Mouse (Mus musculus): ENCODE results near the gene Lrrc61. TPM values are rescaled to one million over a fixed set of nuclear protein-coding genes. Genes with fewer than 3 reads are reported as not detected.

The Lrrc61 gene
- polyA plus RNA-seq, 1 experiment: not detected

DNA sequence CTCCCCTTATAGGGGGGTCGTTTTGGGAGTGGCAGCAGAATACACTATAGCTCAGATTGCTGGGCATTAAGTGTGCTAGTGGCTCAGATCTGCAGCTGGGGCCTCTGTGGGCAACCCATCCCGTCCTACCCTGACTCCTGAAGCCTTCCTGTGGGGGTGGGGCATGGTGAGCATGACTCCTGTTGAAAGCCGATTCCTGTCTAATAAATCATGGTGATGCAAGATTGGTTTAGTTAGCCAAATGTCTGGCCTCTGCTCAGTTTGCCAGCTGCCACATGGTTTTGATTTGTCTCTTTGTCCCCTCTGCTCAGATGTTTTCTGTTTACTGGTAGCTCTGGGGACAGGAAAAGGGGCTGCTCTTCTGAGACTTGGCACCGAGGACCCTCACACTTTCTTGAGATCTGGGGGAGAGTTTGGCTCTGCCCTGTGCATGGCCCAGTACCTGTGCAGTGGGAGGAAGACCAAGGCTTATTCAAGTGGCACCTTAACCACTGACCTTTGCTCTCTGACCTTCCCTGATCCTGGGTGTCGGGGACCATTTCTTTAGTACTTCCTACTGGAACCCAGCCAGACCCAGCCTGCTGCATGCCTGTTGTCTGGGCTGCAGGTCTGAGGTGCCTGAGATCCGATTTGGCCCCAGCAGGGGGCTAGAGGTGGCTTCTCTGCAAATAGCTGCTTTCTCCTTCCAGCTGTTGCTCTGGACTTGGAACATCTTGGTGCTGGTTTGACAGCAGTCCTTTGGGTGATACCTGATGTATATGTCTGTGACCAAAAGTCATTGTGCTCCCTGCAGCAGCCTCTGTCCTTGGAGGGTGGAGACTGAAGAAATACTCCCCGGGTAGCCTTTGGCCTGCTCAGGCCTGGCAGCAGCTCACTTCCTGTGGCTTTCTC is 12.8 kb upstream of the Lrrc61 start:
- no peak for TF ChIP-seq GATA1 (IDR thresholded peaks at IDR 0.05; ENCODE audit: low read length)

DNA sequence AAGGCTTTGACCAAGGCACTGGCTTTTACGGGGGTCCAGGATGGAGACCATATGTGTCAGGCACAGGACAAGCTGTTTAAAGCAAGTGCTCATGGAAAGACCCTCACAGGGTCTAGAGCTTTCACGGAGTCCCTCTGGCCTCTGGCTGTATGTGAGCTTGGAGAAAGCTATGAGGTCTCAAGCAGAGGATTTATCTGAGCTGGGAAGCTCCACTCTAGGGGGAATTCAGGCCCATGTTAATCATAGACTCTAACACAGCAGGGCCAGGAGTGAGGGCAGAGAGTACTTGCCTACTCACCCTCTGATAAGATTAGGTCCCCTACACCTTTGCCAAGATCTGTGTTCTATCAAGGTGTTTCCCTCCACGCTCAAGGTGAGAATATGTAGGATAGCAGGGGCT is 12.0 kb upstream of the Lrrc61 start:
- TF ChIP-seq GATA1 (IDR thresholded peaks at IDR 0.05; ENCODE audit: low read length): no peak

DNA sequence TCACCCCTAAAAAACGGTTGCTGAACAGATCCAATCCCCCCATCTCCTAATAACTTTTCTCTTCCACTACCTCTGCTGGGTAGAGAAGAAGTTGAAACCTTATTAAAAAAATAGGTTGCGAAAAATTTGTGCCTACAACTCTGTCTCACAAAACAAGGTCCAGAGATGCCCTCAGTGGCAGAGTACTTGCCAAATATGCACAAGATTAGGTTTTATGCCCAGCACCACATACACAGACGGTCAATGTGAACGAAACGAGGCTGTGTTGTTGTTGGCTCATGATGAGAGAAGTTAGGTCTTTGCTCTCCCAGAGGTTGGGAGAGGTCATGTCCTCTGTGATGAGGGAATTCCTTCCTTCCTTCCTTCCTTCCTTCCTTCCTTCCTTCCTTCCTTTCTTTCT is 9.3 kb upstream of the Lrrc61 start:
- TF ChIP-seq GATA1 (IDR thresholded peaks at IDR 0.05; ENCODE audit: low read length): no peak

DNA sequence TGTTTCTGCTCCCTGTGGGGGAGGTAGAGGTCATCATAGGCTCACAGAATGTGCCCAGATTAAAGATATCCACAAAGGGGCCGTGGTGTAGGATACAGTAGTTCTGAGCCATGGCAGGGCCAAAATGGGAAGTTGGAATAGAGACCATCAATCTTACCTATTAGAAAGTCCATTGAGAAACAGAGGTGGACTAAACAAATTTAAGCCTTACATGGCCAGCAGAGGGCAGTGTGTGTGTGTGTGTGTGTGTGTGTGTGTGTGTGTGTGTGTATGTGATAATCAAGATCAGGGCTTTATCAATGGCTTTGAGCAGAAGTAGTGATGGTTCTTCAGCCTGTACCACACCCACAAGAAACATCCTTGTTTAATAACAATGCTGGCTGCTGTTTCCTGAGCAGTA is 8.3 kb upstream of the Lrrc61 start:
- no peak for TF ChIP-seq GATA1 (IDR thresholded peaks at IDR 0.05; ENCODE audit: low read length)

DNA sequence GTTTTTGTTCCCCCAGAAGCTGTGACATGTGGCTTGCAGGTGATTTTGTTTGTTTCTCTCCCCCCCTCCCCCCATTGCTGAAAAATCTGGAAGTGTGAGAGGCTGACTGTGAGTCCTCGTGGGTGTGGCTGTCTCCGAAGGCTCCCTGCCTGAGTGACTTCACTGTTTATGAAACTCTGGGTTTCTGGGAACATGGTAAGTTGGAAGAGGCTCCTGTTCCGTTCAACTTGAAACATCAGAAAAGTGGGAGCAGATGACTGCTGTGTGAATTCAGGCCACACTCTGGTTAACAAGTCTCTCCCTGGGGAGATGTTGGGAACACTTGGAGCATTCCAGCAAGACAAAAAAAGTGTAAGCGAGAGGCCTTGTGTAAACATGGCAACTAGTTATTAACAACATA is 7.7 kb upstream of the Lrrc61 start:
- no peak for TF ChIP-seq GATA1 (IDR thresholded peaks at IDR 0.05; ENCODE audit: low read length)

DNA sequence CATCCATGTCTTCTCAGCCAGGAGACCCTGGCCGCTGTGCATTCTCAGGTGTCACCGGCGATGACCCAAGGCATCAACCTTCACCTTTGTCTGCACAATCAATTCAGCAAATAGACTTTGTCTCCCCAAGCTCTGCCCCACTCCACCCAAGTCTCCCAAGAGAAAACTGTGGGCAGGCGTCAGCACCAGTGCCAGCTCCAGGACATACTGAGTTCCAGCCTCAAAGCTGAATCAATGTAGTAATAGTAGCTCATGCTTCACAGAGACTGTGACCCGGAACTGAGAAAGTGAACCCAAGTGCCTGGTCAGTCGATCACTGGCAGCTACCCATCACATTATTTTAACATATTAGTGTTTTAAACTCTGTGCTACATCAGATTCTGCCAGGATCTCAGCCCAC is 6.3 kb upstream of the Lrrc61 start:
- TF ChIP-seq GATA1 (IDR thresholded peaks at IDR 0.05; ENCODE audit: low read length): no peak

DNA sequence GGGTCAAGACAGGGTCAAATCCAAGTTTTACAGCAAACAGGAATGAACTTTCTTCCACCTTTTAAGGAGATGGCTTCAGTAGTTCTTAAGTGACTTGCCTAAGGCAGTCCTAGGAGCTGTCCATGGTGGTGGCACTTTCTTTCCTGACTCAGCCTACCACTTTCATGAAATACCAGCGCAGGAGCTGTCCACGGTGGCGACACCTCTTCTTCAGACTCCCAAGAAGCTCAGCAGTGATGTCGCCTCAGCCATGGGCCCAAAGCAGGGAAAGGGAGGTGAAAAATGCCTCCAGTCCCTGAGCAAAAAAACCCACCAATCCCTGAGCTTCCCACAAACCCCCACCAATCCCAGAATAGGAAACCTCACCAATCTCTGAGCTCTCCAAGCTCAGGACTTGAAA is 1.7 kb upstream of the Lrrc61 start:
- TF ChIP-seq GATA1 (IDR thresholded peaks at IDR 0.05; ENCODE audit: low read length): no peak

DNA sequence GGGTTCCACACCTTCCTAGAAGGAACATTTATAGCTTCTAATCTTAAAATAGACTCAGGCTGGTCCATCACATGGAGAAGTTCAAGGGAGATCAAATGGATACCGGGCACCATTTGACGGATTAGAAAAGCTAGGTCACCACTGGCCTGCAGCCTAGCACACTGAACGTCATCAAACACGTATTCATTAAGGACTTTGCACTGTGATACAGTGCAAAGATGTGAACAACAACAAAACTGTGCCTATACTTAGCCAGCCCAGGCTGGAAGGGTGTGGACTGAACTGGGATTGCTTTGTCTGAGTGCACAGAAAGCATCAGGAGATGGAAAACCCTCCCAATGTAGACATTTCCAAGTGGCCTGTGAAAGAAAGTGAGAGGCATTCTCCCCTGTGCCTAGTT is 777 bp upstream of the Lrrc61 start:
- TF ChIP-seq GATA1 (IDR thresholded peaks at IDR 0.05; ENCODE audit: low read length): no peak

DNA sequence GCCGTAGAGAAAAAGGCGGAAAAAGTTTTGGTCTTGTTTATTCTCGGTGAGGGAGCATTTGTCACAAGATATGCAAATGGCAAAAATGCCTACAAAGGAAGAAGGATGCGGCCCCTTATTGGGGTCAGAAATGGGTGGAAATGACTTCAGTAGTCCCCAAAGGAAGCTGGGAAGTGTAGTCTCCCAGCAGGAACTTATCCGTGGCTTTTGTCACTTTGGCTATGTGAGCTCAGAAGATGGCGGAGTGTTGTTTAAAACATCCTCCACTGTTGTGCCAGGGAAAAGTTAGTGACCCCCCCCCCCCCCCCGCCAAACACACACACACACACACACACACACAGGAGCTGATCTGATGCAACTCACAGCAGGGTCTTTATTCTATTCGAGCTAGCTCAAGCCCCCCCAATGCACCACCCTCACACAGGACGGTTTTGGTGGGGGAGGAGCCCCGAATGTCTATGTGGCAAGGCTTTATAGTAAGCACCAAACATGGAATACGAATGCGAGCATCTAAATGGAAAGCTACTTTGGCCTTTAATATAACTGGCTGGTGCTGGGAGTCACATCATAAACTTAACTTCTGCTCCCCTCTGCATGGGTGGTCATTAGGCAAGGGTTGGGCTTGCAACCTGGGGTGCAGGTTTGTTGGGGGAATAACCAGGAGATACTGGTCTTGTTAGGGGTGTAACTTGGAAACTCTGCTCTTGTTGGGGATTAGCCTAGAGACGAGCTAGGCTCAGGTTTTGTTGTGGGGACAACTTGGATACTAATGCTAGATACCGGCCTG is 701 bp downstream of the Lrrc61 start:
- no peak for TF ChIP-seq GATA1 (IDR thresholded peaks at IDR 0.05; ENCODE audit: low read length)

DNA sequence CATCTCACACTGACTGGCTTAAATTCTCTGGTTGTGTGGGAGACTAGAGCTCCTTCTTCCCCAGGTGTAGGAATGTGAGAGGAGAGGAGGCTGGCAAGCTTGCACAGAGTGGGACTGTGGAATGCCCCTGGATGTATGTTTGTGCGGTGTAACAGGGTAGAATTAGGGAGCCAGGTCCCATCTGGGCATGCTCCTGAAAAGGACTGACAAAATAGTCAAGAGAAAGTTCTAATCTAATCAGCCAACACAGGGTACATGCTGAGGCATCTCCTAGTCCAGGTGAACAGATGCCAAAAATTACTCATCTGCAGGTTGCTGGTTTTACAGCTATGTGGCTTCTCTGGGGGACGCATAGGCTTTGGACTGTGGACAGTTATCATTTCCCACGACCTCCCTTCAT is 1.4 kb downstream of the Lrrc61 start:
- no peak for TF ChIP-seq GATA1 (IDR thresholded peaks at IDR 0.05; ENCODE audit: low read length)

DNA sequence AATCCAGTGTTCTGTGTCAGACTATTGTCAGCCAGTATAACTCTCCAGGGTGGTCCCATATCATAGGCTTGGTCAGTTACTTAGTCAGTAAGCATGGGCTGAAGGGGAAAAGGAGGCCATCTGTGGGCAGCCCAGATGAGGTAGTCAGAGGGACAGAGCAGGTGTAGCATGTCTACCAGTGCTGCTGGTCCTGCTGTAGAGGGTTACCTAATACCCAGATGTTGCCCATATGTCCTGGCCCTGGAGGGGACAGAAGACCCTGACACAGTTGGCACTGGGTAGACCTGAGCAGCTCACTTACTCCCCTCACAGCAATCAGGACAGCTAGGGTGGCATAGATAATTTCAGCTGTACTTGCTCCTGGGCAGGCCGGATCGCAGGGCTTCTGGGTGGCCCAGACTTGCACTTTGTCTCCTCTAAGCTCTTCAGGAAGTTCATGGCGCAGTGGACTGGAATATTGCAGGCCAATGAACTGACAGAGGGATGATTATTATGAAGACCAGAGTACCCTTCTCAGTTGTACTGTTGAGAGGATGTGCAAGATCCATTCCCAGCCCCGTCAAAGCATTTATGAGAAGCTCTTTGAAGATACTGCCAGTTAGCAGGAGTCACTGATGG is 11.2 kb downstream of the Lrrc61 start:
- TF ChIP-seq GATA1 (IDR thresholded peaks at IDR 0.05; ENCODE audit: low read length): no peak

DNA sequence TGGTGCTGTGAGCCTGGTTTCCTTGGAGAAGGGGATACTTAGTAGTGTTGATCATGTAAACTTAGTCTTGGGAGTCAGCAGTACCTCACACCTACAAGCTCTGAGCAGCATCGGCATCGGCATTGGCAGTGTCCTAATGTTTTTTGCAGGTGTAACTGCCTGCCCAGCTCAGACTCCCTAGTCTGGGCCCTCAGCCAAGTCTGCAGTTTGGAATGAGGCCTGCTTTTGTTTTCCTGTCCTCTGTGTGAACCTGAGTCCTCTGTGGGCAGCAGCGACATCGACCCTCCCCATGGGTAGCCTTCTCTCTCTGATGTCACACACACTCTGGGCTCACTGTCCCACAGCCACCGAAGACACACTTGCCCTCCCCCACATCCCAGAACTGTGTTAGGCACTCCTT is 11.7 kb downstream of the Lrrc61 start:
- TF ChIP-seq GATA1 (IDR thresholded peaks at IDR 0.05; ENCODE audit: low read length): no peak

DNA sequence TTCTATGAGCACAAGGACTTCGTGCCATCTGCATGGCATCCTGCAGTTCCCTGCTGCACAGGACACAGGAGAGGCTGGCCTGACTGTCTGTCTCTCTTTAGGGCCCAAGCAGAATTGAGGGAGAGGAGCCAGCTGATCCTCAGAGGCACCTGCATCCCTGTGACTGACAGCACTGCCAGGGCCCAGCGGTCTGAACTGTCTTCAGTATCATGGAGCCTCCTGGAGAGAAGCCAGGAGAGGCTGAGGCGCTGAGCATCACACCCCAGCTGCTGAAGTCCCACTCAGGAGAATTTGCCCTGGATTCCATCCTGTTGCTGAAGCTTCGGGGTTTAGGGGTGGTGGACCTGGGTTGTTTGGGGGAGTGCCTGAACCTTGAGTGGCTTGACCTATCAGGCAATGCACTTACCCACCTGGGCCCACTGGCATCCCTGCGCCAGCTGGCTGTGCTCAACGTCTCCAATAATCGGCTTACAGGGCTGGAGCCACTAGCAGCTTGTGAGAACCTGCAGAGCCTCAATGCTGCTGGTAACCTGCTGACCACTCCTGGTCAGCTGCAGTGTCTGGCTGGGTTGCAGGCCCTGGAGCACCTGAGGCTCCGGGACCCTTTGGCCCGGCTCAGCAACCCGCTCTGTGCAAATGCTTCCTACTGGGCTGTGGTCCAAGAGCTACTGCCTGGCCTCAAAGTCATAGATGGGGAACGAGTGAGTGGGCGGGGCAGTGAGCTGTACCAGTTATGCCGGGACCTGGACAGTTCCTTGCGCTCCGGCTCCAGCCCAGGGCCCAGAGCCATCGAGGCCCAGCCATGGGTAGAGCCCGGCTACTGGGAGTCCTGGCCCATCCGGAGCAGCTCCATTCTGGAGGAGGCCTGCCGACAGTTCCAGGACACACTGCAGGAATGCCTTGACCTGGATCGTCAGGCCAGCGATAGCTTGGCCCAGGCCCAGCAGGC is 13.7 kb downstream of the Lrrc61 start:
- no peak for TF ChIP-seq GATA1 (IDR thresholded peaks at IDR 0.05; ENCODE audit: low read length)

DNA sequence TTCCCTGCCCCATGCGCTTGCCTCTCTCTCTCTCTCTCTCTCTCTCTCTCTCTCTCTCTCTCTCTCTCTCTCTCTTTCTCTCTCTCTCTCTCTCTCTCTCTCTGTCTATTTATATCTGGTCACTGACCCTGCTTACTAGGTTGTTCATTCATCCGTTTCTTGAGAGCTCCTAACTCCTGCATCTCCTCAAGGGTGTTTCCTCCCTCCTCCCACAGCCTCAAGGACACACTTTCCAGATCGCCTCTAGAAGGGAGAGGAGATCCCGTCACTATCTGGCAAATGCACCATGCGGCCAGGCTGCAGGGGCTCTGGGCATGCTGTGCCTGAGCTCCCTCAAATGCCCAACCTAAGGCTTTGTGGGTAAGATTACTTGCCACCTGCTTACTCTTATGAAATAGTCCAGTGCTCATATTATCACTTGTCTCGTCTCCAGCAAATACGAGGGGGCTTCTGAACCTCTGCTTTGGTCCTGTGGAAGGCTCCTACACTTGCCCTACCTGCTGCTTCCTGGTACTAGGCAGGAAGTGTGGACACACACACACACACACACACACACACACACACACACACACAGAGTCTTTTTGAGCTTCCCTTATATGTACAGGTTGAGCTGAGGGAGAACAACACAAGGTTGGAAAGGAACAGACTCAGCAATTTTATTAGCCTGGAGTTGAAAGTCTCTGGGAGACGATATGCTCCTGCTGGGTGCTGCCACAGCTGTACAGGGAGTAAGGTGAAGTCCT is 14.6 kb downstream of the Lrrc61 start:
- no peak for TF ChIP-seq GATA1 (IDR thresholded peaks at IDR 0.05; ENCODE audit: low read length)
